ENCODE assay signal across 8 mouse cellular contexts in genomic region chr6:122702480-122703124, GRCm38 (mm10). TPM values are rescaled to one million over a fixed set of nuclear protein-coding genes. Genes with fewer than 3 reads are reported as not detected.
DNase-seq lines count a peak whose midpoint lies in the region; ATAC-seq and TF ChIP-seq lines count a peak whose summit lies in the region.

No protein-coding gene starts in this region.

- 10% methylated on average over 20 of the region's 20 CpGs for WGBS in lung, adult 2 months

- DNase-seq in cerebellum, postnatal 25 days, result peak; percentile 17 to 43
- peak; percentile 35 for DNase-seq in brain, adult 2 months (ENCODE audit: low read depth, low spot score)
- peak; percentile 9 to 20 for DNase-seq in gastrocnemius, postnatal 36 days
- peak; percentile 70 for DNase-seq in kidney, adult 11 months
- peak; percentile 66 for DNase-seq in lung, adult 2 months
- DNase-seq in ovary, postnatal 14 days (ENCODE audit: low spot score), result peak; percentile 35
- no peak for DNase-seq in spleen, postnatal 10 days (ENCODE audit: low spot score in 2 of 2)

- H3K4me1 ChIP-seq in lung, adult 2 months (ENCODE audit: control insufficient read depth, insufficient read depth, low read length), result peaks cover 3% of the 10 kb centered on the region; the same call in 1 of the 2 replicates

- no peak for TF ChIP-seq CTCF in lung, adult 2 months (IDR thresholded peaks at IDR 0.05; ENCODE audit: insufficient read depth, low read length)

- intact Hi-C loops in gastrocnemius, postnatal 36 days (cut with DNase I), result no loop called here

- peak overlapping the region; percentile 14 for H3K4me3 ChIP-seq in lung, adult 2 months (replicated peaks; ENCODE audit: extremely low read depth, low read depth, low read length)

- no peak for ATAC-seq in cerebellum, adult (ENCODE audit: insufficient number of reproducible peaks, low FRiP score, low TSS enrichment)

- no peak for TF ChIP-seq POLR2A in lung, adult 2 months (IDR thresholded peaks at IDR 0.05; ENCODE audit: borderline replicate concordance, extremely low read depth, low read depth, low read length)

RNA-seq across cellular contexts. Expression of gene Nanog, which starts 4.7 kb away (rescaled TPM):
- not detected for total RNA-seq in gastrocnemius, postnatal 36 days (2021)
- polyA plus RNA-seq in lung, adult 2 months (2012; rRNA removed), result 0.09 and 0.28 TPM in 2 replicates

Comparison
In these comparisons a context has a peak if more than half of its experiments do, and no peak if none do; other contexts are left out.
1. DNase-seq: peak in cerebellum, postnatal 25 days (2 of 2), brain, adult 2 months (single experiment), gastrocnemius, postnatal 36 days (2 of 2), kidney, adult 11 months (single experiment), lung, adult 2 months (single experiment) and ovary, postnatal 14 days (single experiment); none in spleen, postnatal 10 days (0 of 2).